Mouse (Mus musculus): ENCODE data around the gene Gm20388. TPM values are rescaled to one million over a fixed set of nuclear protein-coding genes. Genes with fewer than 3 reads are reported as not detected.

Gm20388 gene
- total RNA-seq, 1 experiment from 2014 or later: 18.4 TPM

- no peak for ATAC-seq (replicated peaks in 1 of 2; ENCODE audit: insufficient read depth in 1 of 2, low FRiP score in 2 of 2, low TSS enrichment in 1 of 2, low read depth in 1 of 2, poor library complexity in 2 of 2, severe bottlenecking in 2 of 2)
These were observed 621.3 kb downstream of the Gm20388 start for GRCm38 (mm10) chr8:120531775-120532516.

DNA sequence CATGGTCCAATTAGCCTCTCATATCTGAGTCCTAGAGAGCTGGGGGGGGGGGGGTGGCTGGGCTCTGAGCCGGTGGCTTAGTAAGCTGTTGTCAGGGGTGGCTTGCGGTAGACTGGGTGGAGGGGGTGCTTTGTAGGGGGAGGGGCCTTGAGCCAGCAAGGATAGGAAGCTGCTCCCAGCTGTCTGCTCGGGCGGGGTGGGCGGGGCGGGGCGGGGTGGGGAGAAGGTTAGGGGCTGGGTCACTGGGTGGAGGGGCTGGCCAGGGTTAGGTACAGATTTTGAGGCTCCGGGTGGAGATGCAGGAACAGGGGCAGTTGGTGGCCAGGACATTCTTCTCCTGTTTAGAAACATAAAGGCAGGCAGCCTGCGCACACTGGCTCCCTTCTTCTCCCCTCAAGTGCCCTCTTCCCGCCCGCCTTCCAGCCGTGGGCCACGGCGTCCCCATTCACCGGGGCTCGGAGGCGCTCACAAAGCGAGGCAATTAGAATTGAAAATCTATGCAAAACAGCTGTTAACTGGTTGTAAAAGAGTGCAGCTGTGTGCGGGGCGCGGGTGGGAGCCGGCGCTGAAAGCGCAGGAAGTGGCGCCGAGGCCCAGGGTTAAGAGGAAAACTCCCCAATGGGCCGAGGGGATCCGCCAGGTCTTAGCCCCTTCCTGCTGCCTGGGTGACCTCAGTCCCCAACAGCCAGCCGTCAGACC lies 622.0 kb downstream of the Gm20388 start:
- ATAC-seq (replicated peaks in 1 of 2; ENCODE audit: insufficient read depth in 1 of 2, low FRiP score in 2 of 2, low TSS enrichment in 1 of 2, low read depth in 1 of 2, poor library complexity in 2 of 2, severe bottlenecking in 2 of 2): no peak

GRCm38 (mm10) chr8:120533380-120533779 lies 622.7 kb downstream of the Gm20388 start:
- no peak for ATAC-seq (replicated peaks in 1 of 2; ENCODE audit: insufficient read depth in 1 of 2, low FRiP score in 2 of 2, low TSS enrichment in 1 of 2, low read depth in 1 of 2, poor library complexity in 2 of 2, severe bottlenecking in 2 of 2)

GRCm38 (mm10) chr8:120534080-120534479 lies 623.4 kb downstream of the Gm20388 start:
- no peak for ATAC-seq (replicated peaks in 1 of 2; ENCODE audit: insufficient read depth in 1 of 2, low FRiP score in 2 of 2, low TSS enrichment in 1 of 2, low read depth in 1 of 2, poor library complexity in 2 of 2, severe bottlenecking in 2 of 2)

DNA sequence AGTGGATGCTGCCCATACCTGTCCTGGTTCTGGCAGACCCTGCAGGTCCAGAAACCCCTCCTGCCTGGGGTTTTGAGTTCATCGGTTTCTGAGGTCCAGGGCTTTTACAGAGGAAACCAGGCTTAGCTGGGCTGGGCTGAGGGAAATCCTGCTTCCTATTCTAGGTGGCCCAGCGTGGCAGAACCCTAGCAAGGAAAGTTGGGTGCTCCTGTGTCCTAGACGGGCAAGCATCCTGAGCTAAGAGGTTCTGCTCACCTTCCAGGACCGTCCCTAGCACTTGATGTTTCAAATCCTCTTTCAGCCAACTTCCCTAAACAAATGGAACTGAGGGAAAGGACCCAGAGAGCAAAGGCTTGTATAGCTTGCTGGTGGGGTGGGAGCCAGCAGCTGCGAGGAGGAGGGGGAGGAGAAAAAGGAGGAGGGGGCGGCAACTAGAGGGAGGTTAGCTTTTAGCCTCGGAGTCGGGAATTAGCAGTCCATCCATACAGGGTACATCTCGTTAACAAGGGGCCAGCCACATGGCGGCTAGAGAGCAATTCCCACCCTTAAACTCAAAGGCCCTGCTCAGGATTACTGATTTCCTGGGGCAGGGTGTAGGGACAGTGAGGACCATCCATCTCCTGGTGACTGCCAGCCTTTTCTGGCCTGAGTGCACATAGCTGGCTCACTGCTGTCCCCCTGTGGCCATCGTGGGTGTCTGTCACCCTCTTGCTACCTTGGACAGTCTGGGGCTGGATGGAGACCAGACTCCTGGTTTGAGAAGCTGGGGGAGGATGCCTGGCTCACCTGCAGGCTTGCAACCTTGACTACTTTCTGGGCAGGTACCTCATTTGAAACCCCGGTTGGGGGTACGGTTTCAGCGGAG lies 624.1 kb downstream of the Gm20388 start:
- ATAC-seq (replicated peaks in 1 of 2; ENCODE audit: insufficient read depth in 1 of 2, low FRiP score in 2 of 2, low TSS enrichment in 1 of 2, low read depth in 1 of 2, poor library complexity in 2 of 2, severe bottlenecking in 2 of 2): peak; percentile 29 to 36; a peak in 3 of 4 replicates

DNA sequence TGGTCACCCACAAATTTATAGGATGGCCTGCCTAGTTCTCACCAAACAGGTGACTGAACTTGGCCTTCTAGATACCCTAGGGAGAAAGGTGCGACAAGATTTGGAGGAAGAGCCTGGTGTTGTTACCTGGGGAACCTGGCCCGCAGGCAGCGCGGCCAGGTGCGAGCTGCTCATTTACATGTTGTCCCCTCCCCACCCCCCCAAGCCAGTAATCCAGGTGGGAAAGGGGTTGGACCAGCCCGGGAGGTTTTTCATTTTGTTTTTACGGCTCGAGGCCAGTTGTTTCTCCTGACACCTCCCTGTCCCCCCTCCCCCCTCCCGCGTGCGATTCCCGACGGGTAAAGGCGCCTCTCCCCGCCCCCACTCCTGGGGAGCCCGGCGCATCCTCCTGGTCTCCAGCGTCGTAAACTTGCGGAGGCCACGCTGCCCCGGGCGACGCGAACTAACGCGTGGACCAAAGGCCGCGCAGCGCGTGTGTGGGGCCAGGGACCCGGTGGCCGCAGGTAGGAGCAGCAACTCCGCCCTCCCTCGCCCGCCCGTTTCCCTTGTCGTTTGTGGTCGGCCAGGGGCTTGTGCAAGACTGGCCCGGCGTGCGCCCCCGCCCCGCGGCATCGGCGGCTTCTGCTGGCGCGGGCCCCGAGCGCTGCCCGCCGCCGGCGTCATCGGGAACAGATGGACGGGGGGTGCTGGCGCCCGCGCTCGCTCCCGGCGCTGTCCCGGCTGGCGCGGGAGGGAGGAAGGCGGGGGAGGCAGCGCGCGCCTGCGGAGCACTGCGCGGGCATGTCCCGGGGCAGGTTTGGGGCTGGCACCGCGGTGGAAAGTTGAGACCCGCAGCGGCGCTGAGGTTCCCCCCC lies 625.0 kb downstream of the Gm20388 start:
- no peak for ATAC-seq (replicated peaks in 1 of 2; ENCODE audit: insufficient read depth in 1 of 2, low FRiP score in 2 of 2, low TSS enrichment in 1 of 2, low read depth in 1 of 2, poor library complexity in 2 of 2, severe bottlenecking in 2 of 2)

DNA sequence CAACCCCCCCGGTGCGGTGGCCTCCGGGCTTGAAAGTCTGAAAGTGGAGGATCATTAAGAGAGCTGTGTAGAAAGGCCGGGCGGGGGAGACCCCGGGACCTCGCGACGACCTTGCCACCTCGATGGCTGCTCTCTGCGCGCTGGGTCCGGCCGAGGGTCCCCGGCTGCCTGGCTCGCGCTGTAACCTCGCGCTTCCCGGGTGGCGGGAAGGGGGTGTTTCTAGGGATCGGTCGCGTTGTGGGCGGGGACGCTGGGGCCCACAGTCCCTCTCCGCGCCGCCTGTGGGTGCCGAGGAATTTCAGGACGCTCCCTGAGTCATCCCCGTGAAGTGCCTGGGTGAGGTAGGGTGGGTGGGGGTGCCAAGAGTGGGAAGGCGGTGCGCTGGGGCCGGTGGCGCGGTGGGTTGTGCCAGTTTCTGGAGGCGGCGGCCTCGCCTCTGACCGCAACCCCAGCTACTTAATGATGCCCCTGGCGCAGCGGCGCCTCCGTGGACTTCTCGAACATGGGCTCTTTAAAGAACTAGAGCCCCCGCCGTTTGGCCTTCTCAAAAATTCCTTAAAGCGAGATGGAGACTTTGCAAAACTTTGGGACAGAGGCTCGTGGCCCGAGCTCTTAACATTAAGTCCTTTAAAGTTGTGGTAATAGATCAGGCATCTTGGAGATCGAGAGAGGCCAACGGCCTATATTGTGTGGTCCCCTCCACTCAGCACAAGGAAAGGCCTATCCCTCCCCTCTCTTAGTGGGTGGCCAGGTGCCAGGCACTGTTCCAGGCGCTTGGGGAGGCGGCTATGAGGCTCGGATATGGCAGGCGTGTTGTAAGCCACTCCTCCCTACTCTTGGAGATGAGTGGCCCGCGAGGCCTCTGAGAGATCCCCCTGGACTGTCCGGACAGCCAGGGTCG lies 625.9 kb downstream of the Gm20388 start:
- no peak for ATAC-seq (replicated peaks in 1 of 2; ENCODE audit: insufficient read depth in 1 of 2, low FRiP score in 2 of 2, low TSS enrichment in 1 of 2, low read depth in 1 of 2, poor library complexity in 2 of 2, severe bottlenecking in 2 of 2)

DNA sequence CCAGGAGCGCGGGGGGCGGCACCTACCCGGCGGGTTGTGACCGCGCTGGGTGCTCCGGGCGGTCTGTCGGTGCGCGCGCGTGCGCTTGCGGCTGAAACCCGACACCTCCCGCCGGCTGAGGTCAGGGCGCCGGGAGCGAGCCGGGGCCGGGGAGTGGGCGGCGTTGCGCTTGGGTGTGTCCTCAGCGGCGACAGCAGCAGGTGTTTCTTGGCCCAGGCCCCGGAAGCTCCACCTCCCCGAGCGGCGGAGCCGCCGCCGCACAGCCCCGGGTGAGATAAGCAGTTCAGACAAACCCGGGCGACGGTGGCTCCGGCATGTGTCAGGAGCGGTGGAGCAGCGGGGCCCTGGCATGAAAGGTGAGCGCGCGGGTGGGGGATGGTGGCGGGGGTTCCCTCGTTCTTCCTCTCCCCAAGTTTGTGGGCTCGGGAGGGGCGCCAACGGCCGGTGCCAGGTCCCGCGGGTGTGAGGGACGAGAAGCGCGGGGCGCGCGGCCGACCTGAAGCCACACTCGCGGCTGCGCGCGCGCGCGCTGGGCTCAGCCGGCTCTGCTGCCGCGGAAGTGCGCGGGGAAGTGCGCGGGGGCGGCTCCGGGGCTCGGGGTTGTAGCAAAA lies 626.7 kb downstream of the Gm20388 start:
- peak; percentile 4 to 18; a peak in 1 of 4 replicates for ATAC-seq (replicated peaks in 1 of 2; ENCODE audit: insufficient read depth in 1 of 2, low FRiP score in 2 of 2, low TSS enrichment in 1 of 2, low read depth in 1 of 2, poor library complexity in 2 of 2, severe bottlenecking in 2 of 2)

GRCm38 (mm10) chr8:120537818-120538396 lies 627.3 kb downstream of the Gm20388 start:
- no peak for ATAC-seq (replicated peaks in 1 of 2; ENCODE audit: insufficient read depth in 1 of 2, low FRiP score in 2 of 2, low TSS enrichment in 1 of 2, low read depth in 1 of 2, poor library complexity in 2 of 2, severe bottlenecking in 2 of 2)

DNA sequence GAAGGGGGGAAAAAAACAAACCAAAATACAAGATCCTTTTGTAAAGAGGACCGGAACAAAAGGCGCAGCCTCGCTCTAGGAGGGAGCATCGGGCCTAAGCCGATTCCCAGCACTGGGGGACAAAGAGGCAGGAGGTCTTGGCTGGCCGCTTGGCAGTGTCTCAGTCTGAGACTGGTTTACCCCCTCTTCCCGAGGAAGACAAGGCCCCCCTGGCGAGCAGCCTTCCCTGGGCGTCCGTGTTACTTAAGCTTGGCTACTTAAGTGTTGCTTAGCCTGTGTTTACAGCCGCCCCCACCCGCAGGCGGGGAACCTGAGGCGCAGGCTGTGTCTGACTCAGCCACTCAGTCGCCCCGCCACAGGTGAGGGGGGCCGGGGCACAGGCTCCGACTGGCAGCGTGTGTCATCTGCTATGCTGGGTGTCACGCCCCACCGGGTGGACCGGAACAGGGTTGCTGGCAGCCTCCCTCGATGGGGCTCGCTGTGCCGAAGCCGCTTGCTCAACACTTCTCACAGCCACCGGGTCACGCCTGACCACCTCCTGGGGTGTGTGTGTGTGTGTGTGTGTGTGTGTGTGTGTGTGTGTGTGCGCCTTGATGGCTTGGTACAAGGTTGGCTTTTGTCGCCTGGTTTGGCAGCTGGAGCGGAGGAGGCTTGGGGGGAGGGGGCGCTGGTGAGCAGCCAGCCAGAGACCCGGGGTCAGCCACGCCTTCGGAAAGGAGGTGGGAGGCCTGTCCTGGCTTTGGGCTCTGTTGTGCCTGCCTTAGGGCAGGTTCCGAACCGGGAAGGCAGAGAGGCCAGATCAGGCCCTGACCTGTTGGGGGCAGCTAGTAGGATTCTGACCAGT lies 628.0 kb downstream of the Gm20388 start:
- ATAC-seq (replicated peaks in 1 of 2; ENCODE audit: insufficient read depth in 1 of 2, low FRiP score in 2 of 2, low TSS enrichment in 1 of 2, low read depth in 1 of 2, poor library complexity in 2 of 2, severe bottlenecking in 2 of 2): peak; percentile 24 to 43

GRCm38 (mm10) chr8:120539381-120539774 lies 628.7 kb downstream of the Gm20388 start:
- ATAC-seq (replicated peaks in 1 of 2; ENCODE audit: insufficient read depth in 1 of 2, low FRiP score in 2 of 2, low TSS enrichment in 1 of 2, low read depth in 1 of 2, poor library complexity in 2 of 2, severe bottlenecking in 2 of 2): peak; percentile 47 to 48

GRCm38 (mm10) chr8:120539775-120540625 lies 629.4 kb downstream of the Gm20388 start:
- 0 out of 4 replicates have a peak, but pooled peaks of 1 of the 2 experiments have one; percentile 3 for ATAC-seq (replicated peaks in 1 of 2; ENCODE audit: insufficient read depth in 1 of 2, low FRiP score in 2 of 2, low TSS enrichment in 1 of 2, low read depth in 1 of 2, poor library complexity in 2 of 2, severe bottlenecking in 2 of 2)

DNA sequence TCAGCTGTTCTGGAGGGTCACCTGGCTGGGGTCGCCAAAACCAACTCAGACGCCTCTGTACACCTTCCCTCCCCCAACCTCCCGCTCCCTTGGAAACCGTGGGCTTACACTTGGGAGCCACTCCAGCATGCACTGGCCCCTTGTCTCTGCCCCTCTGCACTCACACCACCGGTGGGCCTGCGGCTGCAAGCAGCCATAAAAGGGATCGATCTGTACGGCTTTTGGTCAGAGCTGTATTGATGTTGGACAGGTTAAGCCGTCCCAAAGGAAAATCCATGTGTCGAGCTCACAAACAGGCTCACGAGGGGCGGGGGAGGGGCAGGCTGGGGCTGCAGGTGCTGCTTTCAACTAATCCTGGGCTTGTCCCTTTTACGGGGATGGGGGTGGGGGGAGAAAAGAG lies 632.4 kb downstream of the Gm20388 start:
- ATAC-seq (replicated peaks in 1 of 2; ENCODE audit: insufficient read depth in 1 of 2, low FRiP score in 2 of 2, low TSS enrichment in 1 of 2, low read depth in 1 of 2, poor library complexity in 2 of 2, severe bottlenecking in 2 of 2): no peak
